Mouse (Mus musculus) gastrocnemius, postnatal 25 days (tissue): ENCODE data around the gene Rfxank. TPM values are rescaled to one million over a fixed set of nuclear protein-coding genes. Genes with fewer than 3 reads are reported as not detected.
A peak's percentile ranks its signal among the peaks of the same experiment; 100 is the strongest.

Source experiments
- DNase-seq: peaks from one replicate; pipeline ENCODE4 v3.0.0; 2022
- microRNA-seq, 2 experiments: library from miRNA; unstranded; fragments of <30 nt; microRNA quantifications; one replicate each; pipeline ENCODE4 v1.2.0; 2021; ENCODE audit warnings: borderline replicate concordance in 2 of 2
- total RNA-seq, 2 experiments: library from RNA; stranded (reverse); gene quantifications; 1 replicate in 1 of 2; 2 replicates in 1 of 2; pipeline ENCODE4 v1.2.3; 2021

Gene Rfxank
- total RNA-seq, 2 experiments from 2014 or later = 7.3 to 7.7 TPM

DNA sequence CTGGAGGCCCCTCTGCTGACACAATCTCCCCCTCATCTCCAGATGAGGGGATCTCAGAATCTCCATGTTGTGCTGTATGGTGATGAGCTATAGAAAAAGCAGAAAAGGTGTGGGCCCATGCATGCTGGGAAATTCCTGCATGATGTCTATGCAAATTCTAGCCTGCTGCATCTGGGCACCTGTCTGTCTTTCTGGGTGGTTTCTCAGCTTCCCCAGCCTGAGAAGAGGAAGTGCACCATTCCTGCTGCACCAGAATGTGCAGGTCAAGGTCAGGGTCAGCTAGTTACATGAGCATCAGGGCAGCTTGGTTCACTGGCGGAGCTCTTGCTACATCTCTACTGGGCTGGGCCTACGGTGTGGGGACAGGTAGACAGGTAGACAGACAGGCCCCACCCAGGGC lies 28.5 kb downstream of the Rfxank start:
- DNase-seq = no peak

- DNase-seq = no peak
Measured at GRCm38 (mm10) chr8:70104922-70105321, 34.0 kb downstream of the Rfxank start.

DNA sequence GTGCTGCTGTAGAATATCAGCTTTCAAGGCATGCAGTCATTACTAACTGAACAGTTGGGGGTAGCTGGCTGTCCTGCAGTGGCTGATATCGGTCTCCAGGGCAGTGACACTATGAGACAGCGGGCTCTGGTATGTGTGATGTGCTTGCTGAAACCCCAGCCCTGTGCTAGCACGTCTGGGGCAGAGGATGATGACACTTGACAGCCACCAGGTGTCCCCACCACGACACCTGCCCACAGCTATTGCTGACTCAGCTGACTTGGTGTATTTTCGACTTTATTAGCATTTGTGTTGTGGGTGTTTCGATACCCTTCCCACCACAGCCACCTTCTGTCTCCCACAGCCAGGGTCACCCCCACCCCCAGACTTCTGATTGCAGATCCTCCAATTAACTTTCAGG lies 34.4 kb downstream of the Rfxank start:
- no peak for DNase-seq

- no peak for DNase-seq
Measured at GRCm38 (mm10) chr8:70100241-70100640, 38.7 kb downstream of the Rfxank start.

GRCm38 (mm10) chr8:70099276-70099675 lies 39.7 kb downstream of the Rfxank start:
- no peak for DNase-seq

DNA sequence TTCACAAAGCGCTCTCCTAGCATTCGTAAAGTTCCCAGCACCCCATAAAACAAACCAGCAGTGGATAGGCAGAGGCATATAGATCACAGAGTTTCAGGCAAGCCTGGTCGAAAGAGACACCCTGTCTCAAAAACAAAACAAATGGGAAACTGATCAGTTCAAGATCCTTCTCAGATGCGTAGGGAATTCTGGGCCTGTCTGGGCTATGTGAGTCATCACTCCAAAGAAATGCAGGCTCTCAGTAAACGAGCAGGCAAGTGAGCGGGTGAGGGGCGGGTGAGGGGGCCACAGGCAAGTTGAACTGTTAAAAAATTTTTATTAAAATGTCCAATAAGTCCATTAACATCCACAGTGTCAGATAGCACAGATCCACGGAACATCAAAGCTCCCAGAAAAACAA lies 46.2 kb downstream of the Rfxank start:
- DNase-seq = no peak

DNA sequence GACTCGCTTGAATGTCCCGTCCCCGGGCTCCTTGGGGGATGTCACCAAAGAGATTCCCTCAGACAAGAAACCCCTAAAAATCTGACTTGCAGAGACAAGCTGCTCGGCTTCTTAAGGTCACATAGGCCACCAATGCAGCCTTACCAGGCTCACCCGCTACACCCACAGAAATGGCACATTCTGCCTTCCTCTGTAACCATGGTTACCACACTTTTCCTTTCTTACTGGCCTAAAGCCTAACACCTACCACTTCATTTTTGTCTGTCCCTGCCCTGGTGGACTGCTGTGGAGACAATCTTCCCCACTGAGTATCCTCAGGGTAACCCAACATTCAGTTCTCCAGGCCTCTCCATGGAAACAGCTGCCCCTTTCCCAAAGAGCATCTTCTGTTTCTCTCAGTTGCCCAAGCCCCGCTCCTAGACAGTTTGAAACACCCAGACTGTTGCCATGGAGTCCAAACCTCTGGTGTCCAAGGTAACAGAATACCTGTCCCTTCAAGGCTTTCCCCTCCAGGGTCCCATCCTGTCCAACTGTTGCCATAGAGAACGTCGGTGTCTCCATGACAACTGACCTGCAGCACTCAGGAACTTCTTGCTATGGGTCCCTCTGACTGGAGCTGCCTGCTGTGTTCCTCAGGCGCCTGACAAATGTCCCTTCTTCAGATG lies 49.5 kb downstream of the Rfxank start:
- no peak for DNase-seq

DNA sequence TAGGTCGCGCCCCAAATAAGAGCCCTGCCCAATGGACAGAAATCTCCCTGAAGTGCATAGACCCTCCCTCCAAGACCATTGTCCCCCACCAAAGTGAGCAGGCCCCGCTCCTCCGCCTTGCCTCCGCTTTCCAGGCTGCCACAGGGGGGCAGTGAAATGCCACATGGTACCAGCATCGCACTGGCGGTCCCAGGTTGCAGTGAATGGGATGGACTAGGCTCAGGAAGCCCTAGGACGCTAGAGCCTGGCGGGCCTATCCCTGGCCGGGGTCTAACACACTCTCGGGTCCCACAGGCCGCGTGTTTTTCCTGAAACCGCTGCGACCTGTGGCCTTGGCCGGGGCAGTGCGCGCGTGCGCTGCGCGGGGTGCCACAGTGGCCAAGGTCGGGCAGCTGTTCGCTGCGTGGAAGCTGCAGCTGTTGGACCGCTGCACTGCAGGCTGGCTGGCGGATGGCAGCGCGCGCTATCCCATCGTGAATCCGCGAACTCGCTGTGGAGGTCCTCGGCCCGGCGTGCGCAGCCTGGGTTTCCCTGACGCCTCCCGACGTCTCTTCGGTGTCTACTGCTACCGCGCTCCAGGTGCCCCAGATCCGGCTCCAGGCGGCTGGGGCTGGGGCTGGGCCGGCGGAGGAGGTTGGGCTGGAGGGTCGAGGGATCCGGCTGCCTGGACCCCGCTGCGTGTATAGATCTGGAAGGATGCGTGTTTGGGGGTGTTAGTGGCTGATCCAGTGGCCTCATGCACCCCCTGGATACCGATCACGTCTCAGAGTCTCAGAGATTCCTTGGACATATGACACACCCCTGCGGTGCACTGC lies 50.9 kb downstream of the Rfxank start:
- no peak for DNase-seq

DNA sequence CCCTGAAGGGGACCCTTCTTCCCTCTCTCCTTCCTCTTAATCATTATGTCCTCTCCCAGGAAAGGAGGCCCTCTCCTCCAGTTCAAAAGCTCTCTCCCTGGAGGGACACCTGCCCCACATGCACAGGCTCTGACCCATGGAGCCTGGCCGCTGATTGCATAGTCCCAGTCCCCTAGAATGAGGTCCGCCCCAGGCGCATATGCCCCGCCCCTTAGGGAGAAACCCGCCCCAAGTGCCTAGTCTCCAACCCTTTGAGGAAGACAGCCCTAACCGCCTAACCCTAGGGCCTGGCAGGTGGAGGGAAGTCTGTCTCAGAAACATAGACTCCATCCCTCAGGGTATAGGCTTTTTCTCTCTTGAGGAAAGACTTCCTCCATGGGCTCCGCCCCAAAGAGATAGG lies 51.7 kb downstream of the Rfxank start:
- no peak for DNase-seq

DNA sequence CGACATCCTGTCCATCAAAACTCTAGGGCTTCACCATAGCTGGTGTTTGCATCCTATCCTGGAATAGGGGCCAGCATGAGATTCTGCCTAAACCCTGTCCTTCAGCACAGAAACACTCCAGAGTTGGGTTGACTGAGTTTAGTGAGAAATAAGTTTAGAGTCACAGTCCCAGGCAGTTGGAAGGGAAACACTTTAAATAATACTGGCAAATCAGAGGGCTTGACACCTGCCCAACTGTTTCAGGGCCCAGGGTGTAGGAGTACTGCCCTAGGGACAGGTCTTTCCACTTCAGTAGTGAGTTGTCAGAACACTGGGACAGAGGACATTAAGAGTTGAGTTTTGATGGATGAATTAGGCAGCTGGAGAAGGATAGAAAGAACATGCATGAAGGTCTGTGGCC lies 52.8 kb downstream of the Rfxank start:
- no peak for DNase-seq

- no peak for DNase-seq
Measured at GRCm38 (mm10) chr8:70084191-70085065, 54.5 kb downstream of the Rfxank start.

- peak; percentile 22 for DNase-seq
Measured at GRCm38 (mm10) chr8:70083285-70083684, 55.7 kb downstream of the Rfxank start, which contains the start of gene Hapln4. Hapln4 (plus strand) TSS chr8:70083457.

DNA sequence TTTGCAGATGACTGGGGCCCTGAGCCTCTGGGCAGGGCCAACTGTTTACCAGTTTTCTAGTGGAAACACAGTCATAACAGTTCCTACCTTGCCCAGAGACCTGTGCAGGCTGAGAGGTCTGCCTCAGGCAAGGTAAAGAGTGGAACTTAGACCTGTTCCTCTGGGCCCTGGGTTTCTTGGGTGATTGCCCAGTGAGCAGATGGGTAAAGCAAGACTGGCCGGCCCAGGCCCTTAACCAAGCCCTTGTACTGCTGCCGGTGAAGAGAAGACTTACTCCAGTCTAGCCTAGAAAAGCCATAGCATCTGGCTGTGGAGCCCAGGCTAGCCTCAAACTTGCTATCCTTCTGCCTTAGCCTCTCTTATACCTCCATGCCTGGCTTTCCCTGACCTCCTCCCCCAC lies 57.0 kb downstream of the Rfxank start:
- DNase-seq = no peak

Small RNA genes within 50 kb of the gene (microRNA-seq; reads per million reads assigned to microRNA genes)
- 0 reads per million in 2 experiments for gene Mir7066

Other genes with a start within 250 kb of the Rfxank start
- gene Tssk6, start 237.0 kb downstream of the Rfxank start, total RNA-seq = not detected
- gene Ndufa13, start 236.6 kb downstream of the Rfxank start, total RNA-seq = 100 to 1,000 TPM; 338 to 343 TPM
- 1 to 10 TPM; 5.6 to 6.9 TPM for gene Yjefn3, start 236.4 kb downstream of the Rfxank start, total RNA-seq
- 10 to 100 TPM; 25.4 to 26.2 TPM for gene Gatad2a, start 142.8 kb downstream of the Rfxank start, total RNA-seq
- gene Mau2, start 96.4 kb downstream of the Rfxank start, total RNA-seq = 10 to 100 TPM; 24.5 to 25.1 TPM
- gene Sugp1, start 96.3 kb downstream of the Rfxank start, total RNA-seq = 10 to 100 TPM; 13.1 to 15.5 TPM
- 1 to 10 TPM in 1 of 2 experiments, not detected in 1; 1.7 TPM for gene Tm6sf2, start 66.2 kb downstream of the Rfxank start, total RNA-seq
- under 1 TPM in 1 of 2 experiments, not detected in 1; 0.08 TPM for gene Hapln4, start 55.7 kb downstream of the Rfxank start, total RNA-seq
- under 1 TPM in 1 of 2 experiments, not detected in 1; 0.05 TPM for gene Ncan, start 18.3 kb downstream of the Rfxank start, total RNA-seq
- gene Nr2c2ap, start 7.8 kb downstream of the Rfxank start, total RNA-seq = 1 to 10 TPM; 3.9 to 4.3 TPM
- gene Borcs8, start 345 bp upstream of the Rfxank start, total RNA-seq = 10 to 100 TPM; 14.6 to 16.6 TPM
- gene Mef2b, start 557 bp upstream of the Rfxank start, total RNA-seq = under 1 TPM; 0.21 to 0.23 TPM
- gene Tmem161a, start 33.2 kb upstream of the Rfxank start, total RNA-seq = 10 to 100 TPM; 68.1 to 72.3 TPM
- gene Slc25a42, start 73.2 kb upstream of the Rfxank start, total RNA-seq = 10 to 100 TPM; 30.0 to 39.2 TPM
- 10 to 100 TPM; 43.1 to 45.0 TPM for gene Sugp2, start 95.1 kb upstream of the Rfxank start, total RNA-seq
- 1 to 10 TPM; 7.6 to 8.2 TPM for gene Armc6, start 95.3 kb upstream of the Rfxank start, total RNA-seq
- 1 to 10 TPM; 3.0 to 4.7 TPM for gene Homer3, start 143.7 kb upstream of the Rfxank start, total RNA-seq
- gene Ddx49, start 163.3 kb upstream of the Rfxank start, total RNA-seq = 10 to 100 TPM; 26.9 to 30.7 TPM
- gene Cope, start 163.4 kb upstream of the Rfxank start, total RNA-seq = 100 to 1,000 TPM; 113 to 119 TPM
- gene Cers1, start 176.6 kb upstream of the Rfxank start, total RNA-seq = 10 to 100 TPM; 13.8 to 15.8 TPM
- gene Gdf1, start 190.7 kb upstream of the Rfxank start, total RNA-seq = 1 to 10 TPM in 1 of 2 experiments, under 1 TPM in 1; 0.72 to 2.5 TPM
- gene Upf1, start 214.1 kb upstream of the Rfxank start, total RNA-seq = 10 to 100 TPM; 28.9 to 29.5 TPM
- 10 to 100 TPM in 1 of 2 experiments, 1 to 10 TPM in 1; 5.9 to 14.7 TPM for gene Comp, start 234.4 kb upstream of the Rfxank start, total RNA-seq